23 mouse cellular contexts compared by ENCODE assay signal in the genomic region with DNA sequence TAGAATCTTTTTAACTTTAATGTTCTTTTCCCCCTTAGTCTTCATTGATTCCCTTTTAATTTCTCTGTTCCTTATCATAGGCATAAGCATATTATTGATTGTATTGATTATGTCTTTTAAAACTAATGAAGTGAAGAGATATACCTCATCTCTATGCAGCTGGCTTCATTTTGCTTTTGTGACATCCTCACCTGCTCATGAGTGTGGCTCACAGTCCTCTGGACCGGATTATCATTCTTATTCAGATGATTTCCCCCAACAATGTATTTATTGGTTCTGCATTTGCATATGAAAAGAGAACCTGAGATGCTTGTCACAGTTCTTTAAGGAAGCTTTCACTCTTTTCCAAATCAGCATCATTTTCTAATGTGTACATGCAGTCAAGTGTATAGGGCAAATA.
DNase-seq lines count a peak whose midpoint lies in the region; ATAC-seq lines count a peak whose summit lies in the region.
"Had no signal": no experiment of that assay in that cellular context is flagged by ENCODE, and none has a peak within 500 bp of the region (broad histone marks: within the 10 kb centered on the region; RNA-seq: fewer than 3 reads in every experiment).

No protein-coding gene starts in this region.

- no peak overlapping the region for H3K4me3 ChIP-seq in midbrain, embryonic 11.5 days (ENCODE audit: low read depth, low read length)
- H3K4me3 ChIP-seq in midbrain, embryonic 13.5 days (replicated peaks): no peak overlapping the region
- no peak overlapping the region for H3K4me3 ChIP-seq in midbrain, embryonic 14.5 days (replicated peaks; ENCODE audit: low read depth, low read length)
- H3K4me3 ChIP-seq in midbrain, embryonic 15.5 days: no peak overlapping the region
- H3K4me3 ChIP-seq: embryonic facial prominence, embryonic 13.5 days; embryonic facial prominence, embryonic 15.5 days; erythroblast, embryonic 14.5 days; forebrain, embryonic 10.5 days; forebrain, embryonic 12.5 days had no signal

- no peak overlapping the region for H3K4me2 ChIP-seq in midbrain, embryonic 11.5 days
- H3K4me2 ChIP-seq in midbrain, embryonic 13.5 days (replicated peaks): no peak overlapping the region
- H3K4me2 ChIP-seq in midbrain, embryonic 14.5 days (ENCODE audit: low read length): no peak overlapping the region
- H3K4me2 ChIP-seq in midbrain, embryonic 15.5 days: no peak overlapping the region
- H3K4me2 ChIP-seq: embryonic facial prominence, embryonic 13.5 days; embryonic facial prominence, embryonic 15.5 days; forebrain, embryonic 12.5 days had no signal

- no peak overlapping the region for H3K27ac ChIP-seq in midbrain, embryonic 11.5 days (ENCODE audit: low read depth, low read length)
- no peak overlapping the region for H3K27ac ChIP-seq in midbrain, embryonic 13.5 days
- H3K27ac ChIP-seq in midbrain, embryonic 14.5 days (replicated peaks; ENCODE audit: low read depth, low read length): no peak overlapping the region
- H3K27ac ChIP-seq in midbrain, embryonic 15.5 days: no peak overlapping the region
- H3K27ac ChIP-seq: embryonic facial prominence, embryonic 13.5 days; embryonic facial prominence, embryonic 15.5 days; forebrain, embryonic 10.5 days; forebrain, embryonic 12.5 days had no signal

- H3K9me3 ChIP-seq in midbrain, embryonic 11.5 days (ENCODE audit: control insufficient read depth, low read length): no peaks in the 10 kb centered on the region
- H3K9me3 ChIP-seq in midbrain, embryonic 13.5 days: no peaks in the 10 kb centered on the region
- H3K9me3 ChIP-seq in midbrain, embryonic 14.5 days (ENCODE audit: control insufficient read depth, low read length): no peaks in the 10 kb centered on the region
- H3K9me3 ChIP-seq in midbrain, embryonic 15.5 days: no peaks in the 10 kb centered on the region
- H3K9me3 ChIP-seq: embryonic facial prominence, embryonic 13.5 days; embryonic facial prominence, embryonic 15.5 days; forebrain, embryonic 10.5 days; forebrain, embryonic 12.5 days had no signal

- H3K4me1 ChIP-seq in midbrain, embryonic 11.5 days (ENCODE audit: control insufficient read depth, insufficient read depth, low read length): peaks cover 6% of the 10 kb centered on the region; the same call in 1 of the 2 replicates
- H3K4me1 ChIP-seq in midbrain, embryonic 13.5 days (replicated peaks): peaks cover 12% of the 10 kb centered on the region
- H3K4me1 ChIP-seq in midbrain, embryonic 14.5 days (ENCODE audit: control insufficient read depth, insufficient read depth, low read length): no peaks in the 10 kb centered on the region
- H3K4me1 ChIP-seq in midbrain, embryonic 15.5 days: peaks cover 3% of the 10 kb centered on the region; the same call in 1 of the 2 replicates
- H3K4me1 ChIP-seq: embryonic facial prominence, embryonic 13.5 days had no signal

- no peaks in the 10 kb centered on the region for H3K27me3 ChIP-seq in midbrain, embryonic 11.5 days (ENCODE audit: control insufficient read depth, insufficient read depth, low read length)
- no peaks in the 10 kb centered on the region for H3K27me3 ChIP-seq in midbrain, embryonic 13.5 days
- H3K27me3 ChIP-seq in midbrain, embryonic 14.5 days (ENCODE audit: control insufficient read depth, insufficient read depth, low read length): no peaks in the 10 kb centered on the region
- H3K27me3 ChIP-seq in midbrain, embryonic 15.5 days (replicated peaks): no peaks in the 10 kb centered on the region
- H3K27me3 ChIP-seq: embryonic facial prominence, embryonic 13.5 days; embryonic facial prominence, embryonic 15.5 days; forebrain, embryonic 12.5 days had no signal

- H3K36me3 ChIP-seq in midbrain, embryonic 11.5 days (ENCODE audit: control insufficient read depth, insufficient read depth, low read length): no peaks in the 10 kb centered on the region
- no peaks in the 10 kb centered on the region for H3K36me3 ChIP-seq in midbrain, embryonic 13.5 days
- no peaks in the 10 kb centered on the region for H3K36me3 ChIP-seq in midbrain, embryonic 14.5 days (ENCODE audit: control insufficient read depth, insufficient read depth, low read length)
- no peaks in the 10 kb centered on the region for H3K36me3 ChIP-seq in midbrain, embryonic 15.5 days (replicated peaks)
- H3K36me3 ChIP-seq: embryonic facial prominence, embryonic 13.5 days; embryonic facial prominence, embryonic 15.5 days; forebrain, embryonic 10.5 days; forebrain, embryonic 12.5 days had no signal

- no peak for DNase-seq in midbrain, embryonic 11.5 days (ENCODE audit: low spot score, missing footprints)
- DNase-seq in midbrain, embryonic 14.5 days: peak; percentile 18
- DNase-seq in R1 (ENCODE audit: low read depth, low spot score) (peak; percentile 49), ZHBTc4 (ENCODE audit: low read depth, low spot score) (peak; percentile 23)
- no peak for DNase-seq in urinary bladder, postnatal 14 days (ENCODE audit: low spot score)
- DNase-seq: adrenal gland, adult 2 months; adrenal gland, postnatal 10 days; adrenal gland, postnatal 25 days; cerebellum, adult 11 months; cerebellum, adult 18-20 months; cerebellum, adult 8-10 months; cerebellum, adult 9-11 months; cerebellum, postnatal 14 days; cerebellum, postnatal 36 days had no signal

- WGBS in midbrain, embryonic 11.5 days: 15% methylated on average over 1 of the region's 1 CpGs
- 5% methylated on average over 1 of the region's 1 CpGs for WGBS in midbrain, embryonic 13.5 days
- 3% methylated on average over 1 of the region's 1 CpGs for WGBS in midbrain, embryonic 14.5 days
- 18% methylated on average over 1 of the region's 1 CpGs for WGBS in midbrain, embryonic 15.5 days

- peak; percentile 50; the same call in 1 of the 2 replicates for ATAC-seq in midbrain, embryonic 11.5 days (ENCODE audit: low FRiP score)
- no peak for ATAC-seq in midbrain, embryonic 13.5 days
- no peak; the same call in 1 of the 2 replicates for ATAC-seq in midbrain, embryonic 14.5 days (ENCODE audit: low FRiP score, low TSS enrichment)
- ATAC-seq in midbrain, embryonic 15.5 days (replicated peaks): no peak
- ATAC-seq: forebrain, embryonic 14.5 days; forebrain, embryonic 16.5 days had no signal

- no peak overlapping the region for H3K9ac ChIP-seq in midbrain, embryonic 11.5 days (ENCODE audit: low read length)
- no peak overlapping the region for H3K9ac ChIP-seq in midbrain, embryonic 13.5 days (replicated peaks)
- no peak overlapping the region for H3K9ac ChIP-seq in midbrain, embryonic 14.5 days (replicated peaks; ENCODE audit: low read length)
- no peak overlapping the region for H3K9ac ChIP-seq in midbrain, embryonic 15.5 days
- H3K9ac ChIP-seq: embryonic facial prominence, embryonic 13.5 days; embryonic facial prominence, embryonic 15.5 days; forebrain, embryonic 12.5 days had no signal

Comparison
In these comparisons a context has a peak if more than half of its experiments do, and no peak if none do; other contexts are left out.
1. DNase-seq: peak in midbrain, embryonic 14.5 days (single experiment), R1 (single experiment) and ZHBTc4 (single experiment); none in midbrain, embryonic 11.5 days (single experiment) and urinary bladder, postnatal 14 days (single experiment).